Mouse (Mus musculus) urinary bladder, postnatal 36 days (tissue): ENCODE results near the gene Agfg1.
"Not testable (repeated sequence)": the region's sequence is repeated elsewhere in the genome, so short reads cannot be mapped to it uniquely, and the experiment has no call there.

Source experiments
- DNase-seq, 2 experiments: peaks; one replicate each; pipeline ENCODE4 v3.0.0; 2022; ENCODE audit warnings: low spot score in 2 of 2, mixed read lengths in 1 of 2

Agfg1 gene

GRCm38 (mm10) chr1:82905886-82906285 is 66.6 kb downstream of the Agfg1 start:
- DNase-seq: no peak

GRCm38 (mm10) chr1:82913025-82913424 is 73.7 kb downstream of the Agfg1 start, which contains the start of gene A030005L19Rik:
A030005L19Rik (plus strand) TSS chr1:82913325.
- peak in 1 of 2 experiments; percentile 5 for DNase-seq

GRCm38 (mm10) chr1:82913434-82913833 is 74.2 kb downstream of the Agfg1 start:
- DNase-seq: not testable (repeated sequence)

- no peak for DNase-seq
These were observed 85.4 kb downstream of the Agfg1 start, which contains the start of gene A030014E15Rik for GRCm38 (mm10) chr1:82924650-82925049. A030014E15Rik (plus strand) TSS chr1:82924917.

GRCm38 (mm10) chr1:82930558-82930957 is 91.3 kb downstream of the Agfg1 start:
- not testable (repeated sequence) for DNase-seq

- not testable (repeated sequence) for DNase-seq
These were observed 92.0 kb downstream of the Agfg1 start, which contains the start of gene Gm6217 for GRCm38 (mm10) chr1:82931326-82931725. Gm6217 (minus strand) TSS chr1:82931399.

GRCm38 (mm10) chr1:82938666-82939065 is 99.4 kb downstream of the Agfg1 start:
- DNase-seq: no peak

- DNase-seq: not testable (repeated sequence)
These were observed 103.2 kb downstream of the Agfg1 start for GRCm38 (mm10) chr1:82942505-82942904.

GRCm38 (mm10) chr1:82943295-82943694 is 104.0 kb downstream of the Agfg1 start, which contains the start of gene A030003K21Rik:
A030003K21Rik (minus strand) TSS chr1:82943388.
- DNase-seq: not testable (repeated sequence)

- not testable (repeated sequence) for DNase-seq
These were observed 106.7 kb downstream of the Agfg1 start for GRCm38 (mm10) chr1:82946029-82946428.

- no peak for DNase-seq
These were observed 109.3 kb downstream of the Agfg1 start for GRCm38 (mm10) chr1:82948601-82949000.
